Mouse (Mus musculus) A20 (cell line): ENCODE data around the gene Fam166a.

Experiments used
- DNase-seq: peaks from one replicate; pipeline ENCODE4 v3.0.0-alpha.2; 2011; ENCODE audit warnings: low read depth, low spot score

The Fam166a gene

GRCm38 (mm10) chr2:25185625-25186574 lies 32.6 kb upstream of the Fam166a start:
- DNase-seq: no peak

- no peak for DNase-seq
These were observed 32.0 kb upstream of the Fam166a start for GRCm38 (mm10) chr2:25186575-25186930.

- DNase-seq: no peak
These were observed 30.7 kb upstream of the Fam166a start for GRCm38 (mm10) chr2:25187841-25188240.

DNA sequence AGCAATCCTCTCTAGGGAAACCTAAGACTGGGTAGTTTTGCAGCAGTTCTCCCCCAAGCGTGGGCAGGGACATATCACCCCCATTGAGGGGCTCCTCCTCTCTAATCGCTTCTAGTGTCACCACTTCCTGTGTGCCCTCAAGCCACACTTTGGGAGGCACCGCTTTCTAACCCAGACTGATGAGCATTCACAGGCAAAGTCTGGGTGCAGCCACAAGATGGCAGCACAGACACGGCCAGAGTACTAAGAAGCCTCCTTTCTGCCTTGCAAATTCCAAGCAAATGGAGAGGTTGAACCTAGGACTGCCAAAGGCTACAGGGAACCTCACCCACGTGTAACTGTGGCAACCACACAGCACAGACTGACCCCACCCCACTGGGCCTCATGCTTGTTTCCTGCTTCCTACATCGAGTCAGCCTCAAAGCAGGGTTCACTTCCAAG lies 25.2 kb upstream of the Fam166a start:
- peak; percentile 90 for DNase-seq

GRCm38 (mm10) chr2:25194006-25194405 lies 24.5 kb upstream of the Fam166a start:
- DNase-seq: peak; percentile 59

- peak; percentile 70 for DNase-seq
These were observed 23.9 kb upstream of the Fam166a start for GRCm38 (mm10) chr2:25194486-25195171.

DNA sequence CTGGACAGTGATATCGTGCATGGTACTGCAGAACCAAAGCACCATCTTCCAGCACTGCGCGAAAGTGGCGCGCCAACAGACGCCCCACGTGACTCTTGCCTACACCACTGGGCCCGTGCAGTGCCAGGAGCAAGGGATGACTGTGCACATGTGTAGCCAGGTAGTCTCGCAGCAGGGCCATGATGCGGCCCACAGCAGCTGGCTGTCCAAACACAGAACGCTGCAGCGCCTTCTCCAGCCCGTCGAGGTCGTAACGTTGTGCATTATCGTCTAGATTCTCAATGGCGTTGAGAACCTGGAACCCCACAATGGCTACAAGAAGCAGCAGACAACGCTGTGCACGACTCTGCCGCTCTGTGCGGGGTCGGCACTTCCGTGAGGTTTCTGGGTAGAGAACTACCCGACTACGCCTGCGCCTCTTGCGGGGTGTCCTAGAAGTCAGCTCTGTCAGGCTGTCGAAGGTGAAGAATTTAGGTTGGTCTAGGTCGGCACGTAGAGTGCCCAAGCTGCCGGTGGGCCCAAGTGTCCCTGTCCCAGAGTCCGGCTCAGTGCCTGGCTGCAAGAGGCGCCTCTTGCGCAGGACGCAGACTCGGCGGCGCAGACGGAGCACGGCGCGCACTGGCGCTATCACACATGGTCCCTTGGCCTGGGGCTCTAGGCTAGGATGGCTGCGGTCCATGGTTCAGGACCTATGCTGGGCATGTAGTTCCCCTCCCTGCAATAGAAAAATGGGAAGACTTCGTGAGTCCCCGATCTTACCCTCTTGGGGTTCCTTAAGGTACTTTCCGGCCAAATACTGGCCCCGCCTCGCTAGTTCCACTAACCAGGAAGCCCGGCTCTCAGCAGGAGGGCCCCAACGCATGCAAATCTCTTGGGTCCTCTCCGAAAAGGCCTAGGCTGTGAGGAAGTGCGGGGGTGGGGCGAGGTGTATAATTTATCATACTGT lies 23.1 kb upstream of the Fam166a start:
- peak; percentile 97 for DNase-seq

- DNase-seq: peak; percentile 96
These were observed 22.2 kb upstream of the Fam166a start, which contains the start of gene Tor4a for GRCm38 (mm10) chr2:25196172-25196954. TSS of gene Tor4a (minus strand) at chr2:25196886.

GRCm38 (mm10) chr2:25197191-25197590 lies 21.4 kb upstream of the Fam166a start:
- no peak for DNase-seq

- no peak for DNase-seq
These were observed 20.6 kb upstream of the Fam166a start for GRCm38 (mm10) chr2:25197946-25198345.

DNA sequence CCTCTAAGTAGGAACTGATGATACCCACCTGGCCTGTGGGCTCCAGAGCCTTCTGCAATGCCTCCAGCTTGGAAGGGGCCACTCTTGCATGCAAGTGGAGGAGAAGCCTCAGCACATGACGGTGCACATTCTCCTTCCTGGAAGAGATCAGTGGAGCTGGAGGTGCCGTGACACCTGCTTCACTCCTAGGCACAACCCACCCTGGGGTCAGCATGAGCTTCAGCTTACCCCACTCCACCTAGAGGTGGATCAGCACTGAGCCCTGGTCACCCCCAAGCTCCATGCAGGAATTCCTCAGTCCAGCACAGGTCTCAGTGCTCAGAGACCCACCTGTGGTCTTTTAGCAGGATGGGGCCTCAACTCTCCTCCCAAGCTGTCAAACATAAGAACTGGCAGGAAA lies 17.9 kb upstream of the Fam166a start:
- no peak for DNase-seq

DNA sequence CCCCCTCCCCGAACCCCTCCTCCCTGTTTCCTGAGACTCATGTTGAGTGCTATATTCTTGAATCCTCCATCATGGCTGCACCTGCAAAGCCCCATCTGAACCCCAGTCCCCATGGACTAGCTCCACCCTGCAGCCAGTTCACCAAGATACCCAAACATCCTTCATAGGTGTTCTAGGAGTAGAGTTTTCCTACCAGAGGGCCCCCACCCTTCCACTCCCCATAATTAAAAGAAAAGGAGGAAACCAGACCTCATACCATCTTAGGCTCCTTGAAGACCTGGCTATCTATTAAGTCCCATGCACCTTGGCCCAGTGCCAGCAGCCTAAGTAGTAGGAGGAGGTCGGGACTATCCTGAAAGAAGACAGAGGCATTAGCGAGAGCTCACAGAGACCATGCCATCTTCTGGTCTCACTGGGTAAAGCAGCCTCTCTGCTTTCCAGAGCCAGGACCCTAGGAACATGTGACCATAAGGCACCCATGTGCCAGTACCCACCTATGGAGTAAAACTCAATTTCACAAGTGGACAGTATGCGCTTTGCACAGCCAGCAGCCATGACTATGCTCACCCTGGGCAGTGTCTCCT lies 14.8 kb upstream of the Fam166a start:
- DNase-seq: no peak

DNA sequence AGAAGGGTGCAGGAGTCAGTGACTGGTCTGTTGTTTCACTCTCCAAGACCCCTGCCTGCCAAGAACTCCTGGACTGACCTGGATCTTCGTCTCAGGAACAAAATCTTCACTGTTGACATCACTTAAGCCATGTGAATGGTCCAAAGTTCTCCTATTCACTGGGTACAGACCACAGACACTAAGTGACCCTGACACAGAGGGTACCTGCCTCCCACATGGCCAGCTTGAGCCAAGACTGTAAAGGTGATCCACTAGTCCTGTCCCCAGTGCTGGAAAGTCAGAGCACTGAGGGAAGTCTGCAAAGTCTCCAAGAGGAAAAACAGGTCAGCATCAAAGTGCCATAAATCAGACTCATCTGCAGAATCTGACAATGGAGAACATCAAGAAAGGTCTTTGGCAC lies 11.0 kb upstream of the Fam166a start:
- DNase-seq: no peak

- no peak for DNase-seq
These were observed 7.9 kb upstream of the Fam166a start for GRCm38 (mm10) chr2:25210686-25211085.

DNA sequence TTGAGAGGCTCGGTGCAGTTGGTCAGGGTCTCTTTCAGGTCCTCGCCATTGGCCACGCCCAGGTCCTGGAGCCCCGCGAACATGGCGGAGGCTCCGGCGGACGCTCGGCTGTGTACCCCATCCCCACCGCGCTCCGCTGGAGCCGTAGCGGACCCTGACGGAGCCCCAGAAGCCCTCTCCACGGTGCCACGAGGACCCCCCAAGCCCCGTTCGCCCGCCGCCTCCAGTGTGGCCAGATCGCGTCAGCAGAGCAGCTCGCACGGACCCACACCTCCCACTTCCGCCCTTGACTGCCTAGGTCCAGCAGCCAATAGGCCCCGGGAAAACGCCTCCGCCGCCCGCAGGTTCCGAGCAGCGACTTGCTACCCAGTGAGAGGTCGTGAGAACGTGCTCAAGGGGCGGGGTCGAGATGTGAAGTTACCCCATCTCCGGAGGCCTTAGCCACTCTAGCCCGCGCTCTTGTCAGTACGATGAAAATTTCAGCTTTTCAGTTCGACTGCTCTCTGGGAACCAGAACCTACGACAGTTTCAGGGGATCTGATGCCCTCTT lies 7.3 kb upstream of the Fam166a start, which contains the start of gene Nelfb:
TSS of gene Nelfb (minus strand) at position 369 of the 550 bp plus-strand sequence.
- peak; percentile 98 for DNase-seq

GRCm38 (mm10) chr2:25213266-25213865 lies 5.2 kb upstream of the Fam166a start:
- DNase-seq: peak; percentile 81

DNA sequence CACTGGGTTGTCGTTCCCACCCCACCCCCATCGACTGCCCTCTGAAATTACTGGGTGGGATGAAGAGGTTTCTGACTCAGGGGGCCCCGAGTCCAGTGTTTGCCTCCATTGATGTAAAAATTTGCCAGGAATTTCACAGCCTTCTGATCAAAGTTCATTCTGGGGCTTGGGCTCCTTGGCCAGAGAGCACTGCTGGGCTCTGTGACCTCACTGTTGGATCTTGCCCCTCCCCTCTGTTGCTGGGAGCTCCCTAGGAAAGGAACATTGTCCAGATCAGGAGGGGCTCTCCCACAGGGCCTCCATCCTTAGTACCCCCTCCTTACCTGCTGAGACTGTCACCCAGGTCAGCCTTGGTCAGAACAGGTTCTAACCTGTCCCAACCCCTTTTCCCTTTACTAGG lies 4.1 kb upstream of the Fam166a start, which contains the start of gene Stpg3:
TSS of gene Stpg3 (minus strand) at position 194 of the 400 bp plus-strand sequence.
- DNase-seq: no peak

GRCm38 (mm10) chr2:25217666-25218065 lies 879 bp upstream of the Fam166a start:
- no peak for DNase-seq

- peak; percentile 32 for DNase-seq
These were observed 2.8 kb downstream of the Fam166a start for GRCm38 (mm10) chr2:25221331-25221772.
